Mouse (Mus musculus): ENCODE measurements around the gene Olfr215. TPM values are rescaled to one million over a fixed set of nuclear protein-coding genes. Genes with fewer than 3 reads are reported as not detected.
"Not testable (repeated sequence)": the region's sequence is repeated elsewhere in the genome, so short reads cannot be mapped to it uniquely, and the experiment has no call there.

Olfr215 gene
- total RNA-seq (2015): not detected in 2 replicates
- total RNA-seq (2017): not detected in 2 replicates

DNA sequence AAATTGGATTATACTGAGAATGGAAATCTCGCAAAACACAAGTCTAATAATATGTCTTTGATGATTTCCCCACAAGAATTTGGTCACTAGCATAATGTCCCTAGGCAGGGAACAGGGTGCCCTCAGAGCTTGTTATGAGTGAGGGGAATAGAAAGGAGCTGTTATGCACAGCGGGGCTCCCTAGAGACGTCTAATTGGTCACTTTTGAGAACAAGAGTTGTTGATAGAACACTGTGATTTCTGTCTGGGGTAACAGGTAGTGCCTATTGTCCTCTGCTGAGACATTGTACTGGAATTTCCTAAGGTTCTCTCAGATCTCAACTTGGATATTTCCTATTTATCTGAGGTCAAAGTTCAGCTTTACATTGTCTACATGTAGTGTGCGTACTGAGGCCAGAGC lies at the start of gene Olfr215:
Gene Olfr215 (minus strand): TSS at position 101 of the 400 bp plus-strand sequence.
- ATAC-seq (replicated peaks; ENCODE audit: poor library complexity): no peak

DNA sequence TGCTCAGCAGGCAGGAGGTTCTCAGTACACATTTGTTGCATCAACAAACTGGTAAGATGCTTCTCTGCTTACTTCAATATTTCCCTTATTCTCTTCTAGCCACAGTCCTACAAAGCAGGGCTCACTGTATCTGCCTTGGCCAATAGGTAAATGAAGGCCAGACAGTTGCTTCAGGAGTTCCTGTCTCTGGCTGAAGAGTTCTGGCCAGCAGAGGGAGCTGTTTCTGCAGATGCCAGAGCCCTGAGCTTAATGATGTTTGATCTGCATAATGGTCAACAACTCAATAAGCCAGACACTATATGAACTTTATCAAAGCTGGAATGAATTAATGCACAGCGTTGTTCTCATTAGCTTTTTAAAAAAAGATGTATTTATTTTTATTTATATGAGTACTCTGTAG lies 48.1 kb upstream of the Olfr215 start:
- ATAC-seq (replicated peaks; ENCODE audit: poor library complexity): peak; percentile 57

DNA sequence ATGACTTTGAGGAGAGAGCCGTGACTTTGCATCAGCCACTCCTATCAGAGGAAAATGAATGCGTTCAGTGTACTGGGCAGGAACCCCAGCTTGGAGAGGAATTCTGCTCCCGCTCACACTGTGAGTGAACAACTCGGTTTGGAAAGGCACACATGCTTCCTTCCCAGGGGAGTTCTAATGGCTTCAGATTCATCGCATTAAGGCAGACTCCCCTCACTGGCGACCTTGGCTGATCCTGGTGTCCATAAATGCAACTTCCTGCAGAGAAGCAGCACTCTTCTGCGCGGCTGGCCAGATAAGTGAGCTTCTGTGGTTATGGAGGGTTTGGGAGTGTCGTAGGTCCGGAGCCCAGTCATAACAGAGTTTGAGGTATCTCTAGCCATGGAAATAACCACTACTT lies 45.8 kb upstream of the Olfr215 start:
- ATAC-seq (replicated peaks; ENCODE audit: poor library complexity): no peak

DNA sequence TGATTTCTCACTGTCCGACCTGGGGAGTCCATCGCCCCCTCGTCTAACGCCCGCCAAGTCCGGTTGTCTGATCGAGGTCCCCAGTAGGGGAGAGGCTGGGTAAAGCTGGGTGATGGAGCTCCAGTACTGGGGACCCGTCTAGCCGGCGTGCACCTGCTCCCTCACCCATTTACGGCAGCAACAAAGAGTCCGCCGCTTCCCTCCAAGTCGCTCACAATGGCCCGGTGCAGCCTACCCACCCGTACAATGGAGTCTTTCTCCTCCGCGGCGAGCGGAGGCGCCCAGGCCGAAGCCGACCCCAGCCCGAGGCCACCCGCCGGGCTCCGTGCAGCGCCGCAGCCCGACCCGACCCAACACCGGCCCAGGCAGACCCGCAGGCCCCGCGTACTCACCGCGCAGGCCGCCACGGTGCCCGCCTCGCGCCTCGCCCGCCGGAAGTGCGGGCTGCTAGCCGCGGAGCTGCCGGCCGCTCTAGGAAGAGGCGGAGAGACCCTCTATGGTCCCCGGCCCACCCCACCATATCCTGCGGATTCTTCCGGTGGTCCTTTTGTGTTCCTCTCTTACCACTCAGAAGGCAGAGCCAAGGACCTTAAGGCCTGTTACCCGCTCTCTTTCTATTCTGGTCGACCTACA lies 44.7 kb upstream of the Olfr215 start, which contains the start of gene Zfp422:
Gene Zfp422 (minus strand): TSS at position 461 of the 633 bp plus-strand sequence.
- ATAC-seq (replicated peaks; ENCODE audit: poor library complexity): peak; percentile 59

DNA sequence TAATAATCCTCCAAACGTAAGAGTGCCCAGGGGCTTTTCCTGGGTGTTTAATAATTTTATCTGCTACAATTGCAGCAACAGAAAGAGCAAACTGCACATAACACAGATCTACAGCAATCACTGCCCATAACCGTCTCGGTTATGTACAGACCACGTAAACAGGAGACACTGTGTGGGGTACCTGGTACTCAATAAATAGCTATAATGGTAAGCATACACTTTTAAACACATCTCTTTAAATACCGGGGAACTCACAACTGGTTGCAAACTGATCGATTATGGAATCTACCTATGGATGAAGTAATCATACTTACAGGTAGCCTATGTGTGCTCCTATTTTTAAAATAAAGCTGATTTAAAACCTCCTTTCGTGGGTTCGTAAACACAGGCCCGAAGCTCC lies 44.1 kb upstream of the Olfr215 start:
- no peak for ATAC-seq (replicated peaks; ENCODE audit: poor library complexity)

DNA sequence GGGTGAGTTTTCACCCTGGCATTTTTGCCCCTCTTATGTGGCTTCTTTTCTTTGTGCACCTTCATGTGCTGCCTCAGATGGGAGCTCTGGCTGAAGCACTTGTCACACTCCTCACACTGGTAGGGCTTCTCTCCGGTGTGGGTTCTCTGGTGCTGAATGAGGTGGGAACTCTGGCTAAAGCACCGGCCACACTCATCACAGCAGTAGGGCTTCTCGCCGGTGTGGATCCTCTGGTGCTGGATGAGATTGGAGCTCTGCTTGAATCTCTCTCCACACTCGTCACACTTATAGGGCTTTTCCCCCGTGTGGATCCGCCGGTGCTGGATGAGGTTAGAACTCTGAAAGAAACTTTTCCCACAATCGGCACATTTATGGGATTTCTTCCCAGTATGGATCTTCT lies 42.4 kb upstream of the Olfr215 start:
- ATAC-seq (replicated peaks; ENCODE audit: poor library complexity): not testable (repeated sequence)

DNA sequence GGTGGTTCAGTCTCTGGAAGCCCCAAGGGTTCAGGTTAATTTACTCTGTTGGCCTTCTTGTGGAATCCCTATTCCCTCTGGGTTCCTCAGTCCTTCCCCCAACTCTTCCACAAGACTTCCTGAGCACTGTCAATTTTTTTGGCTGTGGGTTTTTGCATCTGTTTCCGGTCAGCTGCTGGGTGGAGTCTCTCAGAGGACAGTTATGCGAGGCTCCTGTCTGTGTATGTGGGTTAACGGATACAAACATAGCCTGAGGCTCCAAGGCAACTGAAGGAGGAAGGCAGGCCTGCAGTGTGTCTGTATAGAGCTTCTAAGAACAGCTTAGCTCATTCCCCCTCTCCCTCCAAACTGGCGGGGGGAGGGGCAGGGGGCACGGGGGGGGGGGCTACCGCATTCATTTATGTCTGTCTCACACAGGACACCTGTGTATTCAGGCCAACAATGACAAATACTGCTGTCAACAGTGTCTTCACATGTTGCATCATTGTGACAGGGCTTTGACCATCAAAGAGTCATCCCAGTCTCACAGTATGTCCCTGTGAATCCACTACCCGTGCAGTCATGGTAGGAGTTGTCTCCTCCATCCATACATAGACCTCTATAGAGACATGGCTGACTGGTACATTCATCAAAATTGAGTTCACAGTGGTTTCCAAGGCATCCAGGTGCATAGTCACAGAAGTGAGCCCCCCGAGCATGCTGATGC lies 37.5 kb upstream of the Olfr215 start:
- ATAC-seq (replicated peaks; ENCODE audit: poor library complexity): peak; percentile 79

DNA sequence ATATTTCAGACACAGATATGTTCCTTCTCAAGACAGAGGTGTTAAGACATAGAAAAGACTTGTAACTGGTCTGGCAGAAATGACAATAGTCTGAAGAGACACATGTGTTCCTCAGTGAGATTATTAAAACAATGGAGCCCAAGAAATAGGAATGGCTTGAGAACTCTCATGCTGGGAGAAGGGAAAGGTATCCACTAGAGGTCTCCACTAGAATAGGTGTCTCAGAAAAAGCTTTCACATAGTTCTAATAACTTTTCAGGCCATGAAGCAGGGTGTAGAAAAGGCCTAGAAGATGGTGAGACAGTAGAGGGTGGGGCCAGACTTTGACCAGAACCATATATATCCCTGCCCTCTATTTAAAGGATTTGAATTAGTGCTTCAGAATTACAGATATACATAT lies 34.1 kb upstream of the Olfr215 start:
- no peak for ATAC-seq (replicated peaks; ENCODE audit: poor library complexity)

DNA sequence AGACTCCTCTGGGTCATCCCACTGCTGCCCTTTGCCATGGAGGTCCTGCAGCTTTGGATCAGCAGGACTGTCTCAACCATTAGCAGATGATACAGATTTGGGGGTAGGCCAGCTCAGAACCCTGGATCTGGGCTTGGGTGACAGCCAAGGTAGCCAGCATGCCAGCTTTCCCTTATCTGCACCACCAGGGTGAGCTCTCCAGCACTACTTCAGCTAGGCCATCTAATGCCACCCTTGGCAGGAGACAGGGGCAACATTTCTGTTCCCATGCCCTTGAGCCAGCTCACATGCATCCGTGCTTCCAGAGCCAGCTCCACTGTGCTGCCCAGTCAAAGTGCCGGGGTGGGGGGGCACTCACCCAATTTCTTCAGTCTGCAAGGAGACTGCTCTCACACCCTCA lies 31.7 kb upstream of the Olfr215 start:
- ATAC-seq (replicated peaks; ENCODE audit: poor library complexity): peak; percentile 61

DNA sequence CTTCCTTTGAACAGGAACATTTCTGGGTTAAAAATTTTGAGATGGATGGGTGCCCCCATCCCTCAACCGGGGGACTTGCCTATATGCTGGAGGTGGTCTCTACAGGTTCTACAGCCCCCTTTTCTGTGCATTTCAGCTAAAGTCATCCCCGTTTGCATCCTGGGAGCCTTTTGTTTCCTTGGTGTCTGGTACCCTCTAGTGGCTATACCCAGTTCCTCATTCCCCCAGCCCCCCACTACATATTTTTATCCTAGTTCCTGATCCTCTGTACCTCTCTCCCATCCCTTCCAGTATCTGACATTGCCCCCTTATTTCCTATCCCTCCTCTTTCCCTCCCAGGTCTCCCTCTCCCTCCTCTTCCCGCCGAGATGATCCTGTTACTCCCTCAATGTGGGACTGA lies 23.2 kb upstream of the Olfr215 start:
- ATAC-seq (replicated peaks; ENCODE audit: poor library complexity): peak; percentile 44; the same call in 1 of the 2 replicates

DNA sequence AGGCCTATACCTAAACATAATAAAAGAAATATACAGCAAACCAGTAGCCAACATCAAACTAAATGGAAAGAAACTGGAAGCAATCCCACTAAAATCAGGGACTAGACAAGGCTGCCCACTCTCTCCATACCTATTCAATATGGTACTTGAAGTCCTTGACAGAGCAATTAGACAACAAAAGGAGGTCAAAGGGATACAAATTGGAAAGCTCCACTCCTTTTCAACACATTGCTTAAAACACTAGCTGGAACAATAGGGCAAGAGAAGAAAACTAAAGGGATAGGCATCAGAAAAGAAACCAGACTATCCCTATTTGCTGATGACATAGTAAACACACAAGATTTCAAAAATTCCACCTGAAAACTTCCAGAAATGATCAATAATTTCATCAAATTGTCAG lies 17.0 kb upstream of the Olfr215 start:
- ATAC-seq (replicated peaks; ENCODE audit: poor library complexity): not testable (repeated sequence)

DNA sequence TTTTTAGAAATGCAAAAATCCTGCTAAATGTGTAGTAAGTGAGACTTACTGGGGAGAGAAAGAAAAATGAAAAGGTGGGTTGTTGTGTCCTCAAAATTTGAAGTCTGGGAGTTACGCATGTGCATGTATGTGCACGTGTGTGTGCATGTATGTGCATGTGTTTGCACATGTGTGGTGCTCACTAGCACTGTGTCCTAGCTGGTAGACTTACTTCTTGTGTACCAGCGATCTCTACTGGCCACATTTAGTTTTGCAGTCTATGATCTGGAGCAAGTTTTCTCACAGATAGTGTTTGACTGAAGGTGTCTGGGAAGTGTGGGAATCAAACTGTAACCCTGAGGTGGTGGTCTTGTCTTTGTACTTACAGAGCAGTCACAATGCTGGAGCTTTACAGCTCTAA lies 14.2 kb downstream of the Olfr215 start:
- ATAC-seq (replicated peaks; ENCODE audit: poor library complexity): peak; percentile 99

DNA sequence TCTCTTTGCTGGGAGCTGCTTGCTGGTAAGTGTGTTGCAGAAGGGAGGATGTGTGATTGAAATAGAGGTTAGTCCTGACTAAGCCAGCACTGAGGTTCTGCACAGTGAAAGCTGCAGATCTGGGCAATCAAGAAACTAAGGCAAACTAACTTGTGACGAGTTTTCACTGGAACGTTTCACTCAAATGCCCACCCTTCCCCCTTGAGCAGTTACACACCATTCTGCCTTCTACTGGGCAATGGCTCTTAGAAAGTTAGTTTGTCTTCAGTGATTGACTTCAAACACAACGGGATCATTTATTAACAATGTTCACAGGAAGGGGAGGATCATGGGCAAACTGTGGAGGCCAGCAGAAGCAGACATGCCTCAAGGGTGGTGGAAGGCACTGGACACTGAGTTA lies 29.0 kb downstream of the Olfr215 start:
- no peak for ATAC-seq (replicated peaks; ENCODE audit: poor library complexity)

DNA sequence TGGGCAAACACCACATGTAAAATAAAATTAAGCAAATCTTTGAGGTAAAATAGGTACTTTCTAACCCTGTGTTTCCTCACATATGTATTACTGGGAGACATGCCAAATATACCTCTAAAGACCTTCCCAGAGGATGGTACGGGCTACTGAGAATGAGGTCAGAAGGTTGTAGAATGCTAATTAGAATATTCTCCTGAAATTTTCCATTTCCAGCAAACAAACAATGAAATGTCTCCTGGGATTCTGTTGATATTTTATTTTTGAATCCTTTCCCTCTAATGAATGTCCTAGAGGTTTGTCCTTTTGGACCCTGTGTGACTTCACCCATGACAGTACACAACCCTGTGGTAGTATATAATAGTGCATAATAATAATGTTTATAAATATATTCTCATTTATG lies 30.1 kb downstream of the Olfr215 start, which contains the start of gene Olfr214:
Gene Olfr214 (plus strand): TSS at position 301 of the 400 bp plus-strand sequence.
- no peak for ATAC-seq (replicated peaks; ENCODE audit: poor library complexity)

DNA sequence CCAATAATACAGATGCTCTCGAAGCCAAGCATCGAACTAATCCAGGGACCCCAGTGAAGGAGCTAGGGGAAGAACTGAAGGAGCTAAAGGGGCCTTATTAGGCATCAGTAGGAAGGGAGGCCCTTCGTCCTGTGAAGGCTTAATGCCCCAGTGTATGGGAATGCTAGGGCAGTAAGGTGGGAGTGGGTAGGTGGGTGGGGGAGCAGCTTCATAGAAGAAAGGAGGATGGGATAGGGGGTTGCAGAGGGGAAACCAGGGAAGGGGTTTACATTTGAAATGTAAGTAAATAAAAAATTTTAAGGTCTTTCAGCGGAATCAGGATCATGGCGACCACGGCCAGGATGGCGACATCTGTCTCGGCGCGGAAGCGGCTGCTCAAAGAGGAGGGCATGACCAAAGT lies 33.2 kb downstream of the Olfr215 start, which contains the start of gene Gm5580:
Gene Gm5580 (plus strand): TSS at position 301 of the 400 bp plus-strand sequence.
- ATAC-seq (replicated peaks; ENCODE audit: poor library complexity): not testable (repeated sequence)

DNA sequence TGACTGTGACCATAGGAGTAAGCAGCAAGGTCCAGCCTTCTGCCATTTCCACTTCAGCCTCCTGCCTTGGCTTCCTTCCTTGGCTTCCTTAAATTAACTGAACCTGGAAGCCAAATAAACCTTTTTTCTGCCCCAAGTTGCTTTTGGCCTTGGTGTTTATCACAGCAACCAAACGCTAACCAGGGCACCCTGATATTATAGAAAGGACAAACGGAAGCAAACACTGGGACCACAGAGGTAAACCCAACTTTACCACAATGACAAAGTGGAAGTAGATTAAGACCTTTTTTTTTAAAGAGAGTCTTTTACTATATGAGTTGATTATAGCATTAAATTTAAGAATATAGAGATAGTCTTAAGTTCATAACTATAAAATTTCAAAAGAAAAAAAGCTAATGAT lies 41.5 kb downstream of the Olfr215 start:
- peak; percentile 66 for ATAC-seq (replicated peaks; ENCODE audit: poor library complexity)

DNA sequence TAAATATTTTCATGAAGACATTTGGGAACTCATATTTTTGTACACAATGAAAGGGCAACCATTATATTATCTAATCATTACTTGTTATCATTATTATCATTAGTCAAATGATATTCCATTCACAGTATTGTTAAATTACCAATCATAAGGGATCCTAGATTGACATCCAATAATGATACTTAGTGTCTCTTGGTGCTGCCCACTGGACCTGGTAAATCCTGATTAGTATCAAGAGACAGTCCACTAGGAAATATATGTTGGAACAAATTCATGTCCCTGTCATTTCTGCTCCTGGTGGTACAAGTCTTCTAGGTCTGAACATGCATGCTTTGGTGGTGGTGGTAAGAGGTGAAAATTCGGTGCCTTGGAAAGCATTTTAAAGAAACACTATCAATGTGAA lies 45.8 kb downstream of the Olfr215 start, which contains the start of gene Olfr213:
Gene Olfr213 (plus strand): TSS at position 301 of the 400 bp plus-strand sequence.
- ATAC-seq (replicated peaks; ENCODE audit: poor library complexity): no peak

Other genes with a start within 250 kb of the Olfr215 start
- 11.1 and 15.6 TPM in 2 replicates for gene March8, start 246.2 kb downstream of the Olfr215 start, total RNA-seq (2015)
- gene March8, start 246.2 kb downstream of the Olfr215 start, total RNA-seq (2017): 18.1 and 29.2 TPM in 2 replicates
- gene Alox5, start 123.0 kb downstream of the Olfr215 start, total RNA-seq (2015): 8.1 and 9.5 TPM in 2 replicates
- 5.9 and 12.3 TPM in 2 replicates for gene Alox5, start 123.0 kb downstream of the Olfr215 start, total RNA-seq (2017)
- not detected in 2 replicates for gene Olfr211, start 95.1 kb downstream of the Olfr215 start, total RNA-seq (2015)
- not detected in 2 replicates for gene Olfr211, start 95.1 kb downstream of the Olfr215 start, total RNA-seq (2017)
- gene Olfr212, start 77.7 kb downstream of the Olfr215 start, total RNA-seq (2015): 0.07 and 0.20 TPM in 2 replicates
- not detected in 2 replicates for gene Olfr212, start 77.7 kb downstream of the Olfr215 start, total RNA-seq (2017)
- not detected in 2 replicates for gene Olfr213, start 45.7 kb downstream of the Olfr215 start, total RNA-seq (2015)
- not detected in 2 replicates for gene Olfr213, start 45.7 kb downstream of the Olfr215 start, total RNA-seq (2017)
- 0.67 and 0.98 TPM in 2 replicates for gene Gm5580, start 33.1 kb downstream of the Olfr215 start, total RNA-seq (2015)
- 0.29 and 0.30 TPM in 2 replicates for gene Gm5580, start 33.1 kb downstream of the Olfr215 start, total RNA-seq (2017)
- gene Olfr214, start 30.0 kb downstream of the Olfr215 start, total RNA-seq (2015): not detected in 2 replicates
- not detected in 2 replicates for gene Olfr214, start 30.0 kb downstream of the Olfr215 start, total RNA-seq (2017)
- gene Zfp422, start 44.8 kb upstream of the Olfr215 start, total RNA-seq (2015): 129 and 134 TPM in 2 replicates
- 58.4 and 63.3 TPM in 2 replicates for gene Zfp422, start 44.8 kb upstream of the Olfr215 start, total RNA-seq (2017)
- 0.44 TPM in 1 of 2 replicates, not detected in the other for gene Depp1, start 66.4 kb upstream of the Olfr215 start, total RNA-seq (2015)
- 0.08 TPM in 1 of 2 replicates, not detected in the other for gene Depp1, start 66.4 kb upstream of the Olfr215 start, total RNA-seq (2017)
- gene Rassf4, start 89.8 kb upstream of the Olfr215 start, total RNA-seq (2015): 44.9 and 57.1 TPM in 2 replicates
- gene Rassf4, start 89.8 kb upstream of the Olfr215 start, total RNA-seq (2017): 35.8 and 40.9 TPM in 2 replicates
- 0.12 and 0.17 TPM in 2 replicates for gene Tmem72, start 132.7 kb upstream of the Olfr215 start, total RNA-seq (2015)
- under 0.01 and 0.03 TPM in 2 replicates for gene Tmem72, start 132.7 kb upstream of the Olfr215 start, total RNA-seq (2017)